Mouse (Mus musculus): ENCODE measurements around the gene Olfr1257. TPM values are rescaled to one million over a fixed set of nuclear protein-coding genes. Genes with fewer than 3 reads are reported as not detected.
"Not testable (repeated sequence)": the region's sequence is repeated elsewhere in the genome, so short reads cannot be mapped to it uniquely, and the experiment has no call there.

Gene Olfr1257
- polyA plus RNA-seq (2012; fragmentation: generic; extraction: Trizol) = not detected
- long read RNA-seq, experiment 1 = 0 reads
- long read RNA-seq, experiment 2 = 0 reads

GRCm38 (mm10) chr2:89878137-89878536, at the start of gene Olfr1257:
TSS of gene Olfr1257 (plus strand) at chr2:89878437.
- Histone ChIP-seq H3K27me3 (ENCODE audit: control insufficient read depth, insufficient read depth, insufficient read length) (no peaks in the 10 kb centered on the region), H3ac (ENCODE audit: control insufficient read depth, insufficient read length, low read depth) (no peak within 1 kb of the TSS), H3K4me3 (ENCODE audit: insufficient read depth, poor library complexity, severe bottlenecking) (no peak within 1 kb of the TSS), H3K79me2 (ENCODE audit: control insufficient read depth, insufficient read depth) (no peaks in the 10 kb centered on the region), H3K36me3 (ENCODE audit: control insufficient read depth, insufficient read depth) (no peaks in the 10 kb centered on the region), H3K79me3 (ENCODE audit: low read depth) (no peaks in the 10 kb centered on the region)
- TF ChIP-seq USF1 (IDR thresholded peaks at IDR 0.05; ENCODE audit: low read depth) (no peak), MYOD1 (IDR thresholded peaks at IDR 0.05; ENCODE audit: control insufficient read depth, insufficient read length, low read depth) (no peak), MAX (IDR thresholded peaks at IDR 0.05) (no peak), FOSL1 (IDR thresholded peaks at IDR 0.05; ENCODE audit: insufficient read depth, low read length, poor library complexity, severe bottlenecking) (no peak), CEBPB (IDR thresholded peaks at IDR 0.05; ENCODE audit: low read depth) (no peak), MYOG (IDR thresholded peaks at IDR 0.05; ENCODE audit: control insufficient read depth, extremely low read depth, insufficient read length) (no peak)

DNA sequence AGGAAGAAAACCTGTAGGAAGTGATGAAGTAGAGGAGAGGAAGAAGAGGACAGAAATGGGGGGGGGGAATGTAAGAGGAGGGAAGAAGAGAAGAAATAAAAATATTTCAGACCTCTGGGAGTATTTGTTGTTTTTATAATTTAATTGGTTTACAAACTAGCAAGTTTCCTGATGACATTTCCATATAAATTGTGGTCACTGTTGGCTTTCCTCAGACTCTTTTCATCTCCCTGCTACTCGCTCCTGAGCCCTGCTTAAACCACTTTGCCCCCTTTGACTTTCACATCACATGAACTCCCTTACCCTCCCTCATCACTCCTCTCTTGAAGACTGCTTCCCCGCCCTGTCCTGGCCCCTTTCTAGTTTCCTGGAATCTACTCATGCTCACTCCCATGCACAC, 36.8 kb upstream of the Olfr1257 start, which contains the start of gene Olfr1256:
Olfr1256 (minus strand) TSS at position 101 of the 400 bp plus-strand sequence.
- Histone ChIP-seq H3K36me3 (ENCODE audit: control insufficient read depth, insufficient read depth) (no peaks in the 10 kb centered on the region), H3K79me2 (ENCODE audit: control insufficient read depth, insufficient read depth) (no peaks in the 10 kb centered on the region), H3K4me3 (ENCODE audit: insufficient read depth, poor library complexity, severe bottlenecking) (no peak within 1 kb of the TSS), H3K79me3 (ENCODE audit: low read depth) (no peaks in the 10 kb centered on the region), H3ac (ENCODE audit: control insufficient read depth, insufficient read length, low read depth) (no peak within 1 kb of the TSS), H3K27me3 (ENCODE audit: control insufficient read depth, insufficient read depth, insufficient read length) (no peaks in the 10 kb centered on the region)
- TF ChIP-seq MYOD1 (IDR thresholded peaks at IDR 0.05; ENCODE audit: control insufficient read depth, insufficient read length, low read depth) = no peak
- no peak for TF ChIP-seq MAX (IDR thresholded peaks at IDR 0.05)
- TF ChIP-seq CTCF (IDR thresholded peaks at IDR 0.05; ENCODE audit: control insufficient read depth, insufficient read depth, insufficient read length) = no peak
- TF ChIP-seq MYOG (IDR thresholded peaks at IDR 0.05; ENCODE audit: control insufficient read depth, extremely low read depth, insufficient read length) = no peak
- no peak for TF ChIP-seq USF1 (IDR thresholded peaks at IDR 0.05; ENCODE audit: low read depth)
- no peak for TF ChIP-seq FOSL1 (IDR thresholded peaks at IDR 0.05; ENCODE audit: insufficient read depth, low read length, poor library complexity, severe bottlenecking)
- no peak for TF ChIP-seq CEBPB (IDR thresholded peaks at IDR 0.05; ENCODE audit: low read depth)

GRCm38 (mm10) chr2:89848105-89848504, 30.1 kb upstream of the Olfr1257 start, which contains the start of gene Olfr48:
TSS of gene Olfr48 (minus strand) at chr2:89848205.
- no peak within 1 kb of the TSS for H3K4me3 ChIP-seq (ENCODE audit: insufficient read depth, poor library complexity, severe bottlenecking)
- no peak for TF ChIP-seq MYOD1 (IDR thresholded peaks at IDR 0.05; ENCODE audit: control insufficient read depth, insufficient read length, low read depth)
- TF ChIP-seq FOSL1 (IDR thresholded peaks at IDR 0.05; ENCODE audit: insufficient read depth, low read length, poor library complexity, severe bottlenecking) = no peak
- H3K79me3 ChIP-seq (ENCODE audit: low read depth) = no peaks in the 10 kb centered on the region
- no peak within 1 kb of the TSS for H3ac ChIP-seq (ENCODE audit: control insufficient read depth, insufficient read length, low read depth)
- no peaks in the 10 kb centered on the region for H3K36me3 ChIP-seq (ENCODE audit: control insufficient read depth, insufficient read depth)
- H3K27me3 ChIP-seq (ENCODE audit: control insufficient read depth, insufficient read depth, insufficient read length) = no peaks in the 10 kb centered on the region
- no peaks in the 10 kb centered on the region for H3K79me2 ChIP-seq (ENCODE audit: control insufficient read depth, insufficient read depth)

- Histone ChIP-seq H3K27me3 (ENCODE audit: control insufficient read depth, insufficient read depth, insufficient read length) (no peaks in the 10 kb centered on the region), H3K79me3 (ENCODE audit: low read depth) (no peaks in the 10 kb centered on the region), H3ac (ENCODE audit: control insufficient read depth, insufficient read length, low read depth) (no peak overlapping the region), H3K36me3 (ENCODE audit: control insufficient read depth, insufficient read depth) (no peaks in the 10 kb centered on the region), H3K4me3 (ENCODE audit: insufficient read depth, poor library complexity, severe bottlenecking) (no peak overlapping the region), H3K79me2 (ENCODE audit: control insufficient read depth, insufficient read depth) (no peaks in the 10 kb centered on the region)
- TF ChIP-seq USF1 (IDR thresholded peaks at IDR 0.05; ENCODE audit: low read depth) = no peak
- TF ChIP-seq FOSL1 (IDR thresholded peaks at IDR 0.05; ENCODE audit: insufficient read depth, low read length, poor library complexity, severe bottlenecking) = no peak
- no peak for TF ChIP-seq MYOG (IDR thresholded peaks at IDR 0.05; ENCODE audit: control insufficient read depth, extremely low read depth, insufficient read length)
- no peak for TF ChIP-seq CTCF (IDR thresholded peaks at IDR 0.05; ENCODE audit: control insufficient read depth, insufficient read depth, insufficient read length)
- TF ChIP-seq MYOD1 (IDR thresholded peaks at IDR 0.05; ENCODE audit: control insufficient read depth, insufficient read length, low read depth) = no peak
- no peak for TF ChIP-seq CEBPB (IDR thresholded peaks at IDR 0.05; ENCODE audit: low read depth)
- TF ChIP-seq MAX (IDR thresholded peaks at IDR 0.05) = no peak
These were observed 29.0 kb upstream of the Olfr1257 start for GRCm38 (mm10) chr2:89849230-89849629.

- H3ac ChIP-seq (ENCODE audit: control insufficient read depth, insufficient read length, low read depth); H3K4me3 ChIP-seq (ENCODE audit: insufficient read depth, poor library complexity, severe bottlenecking); H3K27me3 ChIP-seq (ENCODE audit: control insufficient read depth, insufficient read depth, insufficient read length); H3K79me3 ChIP-seq (ENCODE audit: low read depth); H3K79me2 ChIP-seq (ENCODE audit: control insufficient read depth, insufficient read depth); H3K36me3 ChIP-seq (ENCODE audit: control insufficient read depth, insufficient read depth): not testable (repeated sequence)
These were observed 34.4 kb downstream of the Olfr1257 start for GRCm38 (mm10) chr2:89912616-89913015.

- Histone ChIP-seq H3K79me2 (ENCODE audit: control insufficient read depth, insufficient read depth) (no peaks in the 10 kb centered on the region), H3K4me3 (ENCODE audit: insufficient read depth, poor library complexity, severe bottlenecking) (no peak within 1 kb of the TSS), H3K79me3 (ENCODE audit: low read depth) (no peaks in the 10 kb centered on the region), H3K36me3 (ENCODE audit: control insufficient read depth, insufficient read depth) (no peaks in the 10 kb centered on the region), H3ac (ENCODE audit: control insufficient read depth, insufficient read length, low read depth) (no peak within 1 kb of the TSS), H3K27me3 (ENCODE audit: control insufficient read depth, insufficient read depth, insufficient read length) (no peaks in the 10 kb centered on the region)
- TF ChIP-seq USF1 (IDR thresholded peaks at IDR 0.05; ENCODE audit: low read depth) (no peak), CEBPB (IDR thresholded peaks at IDR 0.05; ENCODE audit: low read depth) (no peak), MAX (IDR thresholded peaks at IDR 0.05) (no peak), FOSL1 (IDR thresholded peaks at IDR 0.05; ENCODE audit: insufficient read depth, low read length, poor library complexity, severe bottlenecking) (no peak), CTCF (IDR thresholded peaks at IDR 0.05; ENCODE audit: control insufficient read depth, insufficient read depth, insufficient read length) (no peak), MYOG (IDR thresholded peaks at IDR 0.05; ENCODE audit: control insufficient read depth, extremely low read depth, insufficient read length) (no peak), MYOD1 (IDR thresholded peaks at IDR 0.05; ENCODE audit: control insufficient read depth, insufficient read length, low read depth) (no peak)
These were observed 48.8 kb downstream of the Olfr1257 start, which contains the start of gene Olfr1258 for GRCm38 (mm10) chr2:89927009-89927408. TSS of gene Olfr1258 (plus strand) at chr2:89927309.

Other genes with a start within 250 kb of the Olfr1257 start
- not detected for gene Olfr1249, start 243.5 kb upstream of the Olfr1257 start, polyA plus RNA-seq (2012; fragmentation: generic; extraction: Trizol)
- gene Olfr1250, start 217.0 kb upstream of the Olfr1257 start, polyA plus RNA-seq (2012; fragmentation: generic; extraction: Trizol) = 0.04 TPM
- 0.13 TPM for gene Olfr1251, start 206.5 kb upstream of the Olfr1257 start, polyA plus RNA-seq (2012; fragmentation: generic; extraction: Trizol)
- not detected for gene Olfr1252, start 153.4 kb upstream of the Olfr1257 start, polyA plus RNA-seq (2012; fragmentation: generic; extraction: Trizol)
- not detected for gene Olfr1253, start 121.3 kb upstream of the Olfr1257 start, polyA plus RNA-seq (2012; fragmentation: generic; extraction: Trizol)
- not detected for gene Olfr1254, start 84.8 kb upstream of the Olfr1257 start, polyA plus RNA-seq (2012; fragmentation: generic; extraction: Trizol)
- not detected for gene Olfr1255, start 66.4 kb upstream of the Olfr1257 start, polyA plus RNA-seq (2012; fragmentation: generic; extraction: Trizol)
- not detected for gene Olfr1256, start 36.9 kb upstream of the Olfr1257 start, polyA plus RNA-seq (2012; fragmentation: generic; extraction: Trizol)
- not detected for gene Olfr48, start 30.2 kb upstream of the Olfr1257 start, polyA plus RNA-seq (2012; fragmentation: generic; extraction: Trizol)
- gene Olfr1258, start 48.9 kb downstream of the Olfr1257 start, polyA plus RNA-seq (2012; fragmentation: generic; extraction: Trizol) = 0.01 TPM
- 0.12 TPM for gene Olfr1259, start 70.2 kb downstream of the Olfr1257 start, polyA plus RNA-seq (2012; fragmentation: generic; extraction: Trizol)
- gene Olfr1260, start 95.9 kb downstream of the Olfr1257 start, polyA plus RNA-seq (2012; fragmentation: generic; extraction: Trizol) = not detected
- not detected for gene Olfr1261, start 112.8 kb downstream of the Olfr1257 start, polyA plus RNA-seq (2012; fragmentation: generic; extraction: Trizol)
- gene Olfr1262, start 121.7 kb downstream of the Olfr1257 start, polyA plus RNA-seq (2012; fragmentation: generic; extraction: Trizol) = not detected
- not detected for gene Olfr1263, start 133.7 kb downstream of the Olfr1257 start, polyA plus RNA-seq (2012; fragmentation: generic; extraction: Trizol)
- gene Olfr1264, start 147.1 kb downstream of the Olfr1257 start, polyA plus RNA-seq (2012; fragmentation: generic; extraction: Trizol) = not detected
- not detected for gene Olfr1265, start 156.9 kb downstream of the Olfr1257 start, polyA plus RNA-seq (2012; fragmentation: generic; extraction: Trizol)
- gene Olfr140, start 185.2 kb downstream of the Olfr1257 start, polyA plus RNA-seq (2012; fragmentation: generic; extraction: Trizol) = not detected
- not detected for gene Olfr1269, start 243.0 kb downstream of the Olfr1257 start, polyA plus RNA-seq (2012; fragmentation: generic; extraction: Trizol)

Measured in C2C12 (cell line).